Mouse (Mus musculus) neural tube, embryonic 12.5 days (tissue): ENCODE data around the gene Dennd4c. TPM values are rescaled to one million over a fixed set of nuclear protein-coding genes. Genes with fewer than 3 reads are reported as not detected.
A peak's percentile ranks its signal among the peaks of the same experiment; 100 is the strongest.

Source experiments
- ATAC-seq: fragments of 200-750 bp; cut with Nextera tagmentation; 2 replicates; pipeline ENCODE4 v1.8.0; 2017; ENCODE audit warnings: low read depth, mild to moderate bottlenecking, moderate TSS enrichment, moderate library complexity; ENCODE audit not compliant: low FRiP score
- H3K27ac ChIP-seq: fragments of 300-500 bp; sonication (generic); 2 replicates; pipeline ENCODE4 v1.5.1; 2016
- H3K27me3 ChIP-seq: fragments of 300-500 bp; sonication (generic); replicated peaks from 2 replicates; pipeline ENCODE4 v1.6.1; 2016; ENCODE audit warnings: mild to moderate bottlenecking
- H3K36me3 ChIP-seq: fragments of 300-500 bp; sonication (generic); 2 replicates; pipeline ENCODE4 v1.6.1; 2016; ENCODE audit warnings: mild to moderate bottlenecking
- H3K4me1 ChIP-seq: fragments of 300-500 bp; sonication (generic); 2 replicates; pipeline ENCODE4 v1.6.1; 2016
- H3K4me2 ChIP-seq: fragments of 300-500 bp; sonication (generic); replicated peaks from 2 replicates; pipeline ENCODE4 v1.6.1; 2016; ENCODE audit warnings: mild to moderate bottlenecking
- H3K4me3 ChIP-seq: fragments of 300-500 bp; sonication (generic); 2 replicates; pipeline ENCODE4 v1.5.1; 2016
- H3K9ac ChIP-seq: fragments of 300-500 bp; sonication (generic); 2 replicates; pipeline ENCODE4 v1.6.1; 2016; ENCODE audit warnings: mild to moderate bottlenecking
- H3K9me3 ChIP-seq: fragments of 300-500 bp; sonication (generic); 2 replicates; pipeline ENCODE4 v1.6.1; 2016; ENCODE audit warnings: mild to moderate bottlenecking
- WGBS: fragments of 180-500 bp; shearing (Covaris S2); methylation state at CpG from one replicate; pipeline ENCODE4 v1.1.7; 2016; 5-methylcytosine and 5-hydroxymethylcytosine counted together
- polyA plus RNA-seq: library from polyadenylated mRNA; unstranded; fragments of >200 nt; fragmentation: Nextera tagmentation; extraction: Ambion mirVana; gene quantifications from 2 replicates; pipeline ENCODE4 v1.2.1, GENCODE M21; 2016

Dennd4c gene
- polyA plus RNA-seq, 1 experiment from 2014 or later, result 5.0 TPM

GRCm38 (mm10) chr4:86725175-86725574 lies 23.2 kb upstream of the Dennd4c start:
- Histone ChIP-seq H3K27ac (no peak overlapping the region), H3K9ac (no peak overlapping the region), H3K4me3 (no peak overlapping the region), H3K4me2 (no peak overlapping the region), H3K36me3 (no peaks in the 10 kb centered on the region), H3K27me3 (no peaks in the 10 kb centered on the region), H3K4me1 (no peaks in the 10 kb centered on the region), H3K9me3 (no peaks in the 10 kb centered on the region)
- 66% methylated on average over 4 of the region's 4 CpGs for WGBS
- no peak for ATAC-seq

GRCm38 (mm10) chr4:86726141-86726540 lies 22.2 kb upstream of the Dennd4c start:
- Histone ChIP-seq H3K4me1 (no peaks in the 10 kb centered on the region), H3K36me3 (no peaks in the 10 kb centered on the region), H3K9me3 (no peaks in the 10 kb centered on the region), H3K9ac (no peak overlapping the region), H3K4me2 (no peak overlapping the region), H3K27ac (no peak overlapping the region), H3K27me3 (no peaks in the 10 kb centered on the region), H3K4me3 (no peak overlapping the region)
- 94% methylated on average over 5 of the region's 5 CpGs for WGBS
- ATAC-seq, result no peak

- no peaks in the 10 kb centered on the region for H3K9me3 ChIP-seq
- no peak overlapping the region for H3K4me2 ChIP-seq
- WGBS, result 88% methylated on average over 6 of the region's 6 CpGs
- H3K4me3 ChIP-seq, result no peak overlapping the region
- no peak overlapping the region for H3K9ac ChIP-seq
- no peaks in the 10 kb centered on the region for H3K4me1 ChIP-seq
- no peaks in the 10 kb centered on the region for H3K36me3 ChIP-seq
- H3K27me3 ChIP-seq, result no peaks in the 10 kb centered on the region
- no peak overlapping the region for H3K27ac ChIP-seq
- ATAC-seq, result no peak
Measured at GRCm38 (mm10) chr4:86729829-86730228, 18.5 kb upstream of the Dennd4c start.

GRCm38 (mm10) chr4:86734088-86734841 lies 14.1 kb upstream of the Dennd4c start:
- no peaks in the 10 kb centered on the region for H3K4me1 ChIP-seq
- H3K36me3 ChIP-seq, result no peaks in the 10 kb centered on the region
- ATAC-seq, result no peak
- no peak overlapping the region for H3K9ac ChIP-seq
- H3K9me3 ChIP-seq, result no peaks in the 10 kb centered on the region
- H3K4me3 ChIP-seq, result no peak overlapping the region
- H3K27ac ChIP-seq, result no peak overlapping the region
- H3K4me2 ChIP-seq, result no peak overlapping the region
- 89% methylated on average over 19 of the region's 19 CpGs for WGBS
- no peaks in the 10 kb centered on the region for H3K27me3 ChIP-seq

GRCm38 (mm10) chr4:86739308-86739993 lies 8.9 kb upstream of the Dennd4c start:
- ATAC-seq, result no peak
- no peaks in the 10 kb centered on the region for H3K4me1 ChIP-seq
- no peak overlapping the region for H3K4me3 ChIP-seq
- H3K9ac ChIP-seq, result no peak overlapping the region
- no peak overlapping the region for H3K4me2 ChIP-seq
- WGBS, result 87% methylated on average over 5 of the region's 5 CpGs
- no peaks in the 10 kb centered on the region for H3K27me3 ChIP-seq
- no peak overlapping the region for H3K27ac ChIP-seq
- H3K36me3 ChIP-seq, result no peaks in the 10 kb centered on the region
- H3K9me3 ChIP-seq, result no peaks in the 10 kb centered on the region

GRCm38 (mm10) chr4:86749361-86749841 lies 1.0 kb downstream of the Dennd4c start:
- Histone ChIP-seq H3K9ac (peak overlapping the region; percentile 96), H3K27me3 (no peaks in the 10 kb centered on the region), H3K4me1 (peaks cover 9% of the 10 kb centered on the region; the same call in 1 of the 2 replicates), H3K4me3 (peak overlapping the region; percentile 98), H3K9me3 (no peaks in the 10 kb centered on the region), H3K27ac (no peak overlapping the region), H3K4me2 (peak overlapping the region; percentile 89), H3K36me3 (no peaks in the 10 kb centered on the region)
- ATAC-seq, result no peak
- WGBS, result under 1% methylated on average over 13 of the region's 13 CpGs

GRCm38 (mm10) chr4:86750346-86750945 lies 2.1 kb downstream of the Dennd4c start:
- no peaks in the 10 kb centered on the region for H3K9me3 ChIP-seq
- 84% methylated on average over 10 of the region's 10 CpGs for WGBS
- peaks cover 9% of the 10 kb centered on the region; the same call in 1 of the 2 replicates for H3K4me1 ChIP-seq
- no peaks in the 10 kb centered on the region for H3K36me3 ChIP-seq
- peak overlapping the region; percentile 89; the same call in 1 of the 2 replicates for H3K4me2 ChIP-seq
- no peak overlapping the region for H3K9ac ChIP-seq
- H3K27me3 ChIP-seq, result no peaks in the 10 kb centered on the region
- ATAC-seq, result no peak
- no peak overlapping the region for H3K4me3 ChIP-seq
- H3K27ac ChIP-seq, result no peak overlapping the region

- H3K9me3 ChIP-seq, result no peaks in the 10 kb centered on the region
- H3K4me3 ChIP-seq, result no peak overlapping the region
- H3K27ac ChIP-seq, result no peak overlapping the region
- ATAC-seq, result no peak
- H3K36me3 ChIP-seq, result no peaks in the 10 kb centered on the region
- H3K4me1 ChIP-seq, result no peaks in the 10 kb centered on the region
- H3K27me3 ChIP-seq, result no peaks in the 10 kb centered on the region
- no peak overlapping the region for H3K4me2 ChIP-seq
- no peak overlapping the region for H3K9ac ChIP-seq
Measured at GRCm38 (mm10) chr4:86764307-86764706, 16.0 kb downstream of the Dennd4c start.

- H3K4me2 ChIP-seq, result no peak overlapping the region
- no peak for ATAC-seq
Measured at GRCm38 (mm10) chr4:86777587-86777986, 29.2 kb downstream of the Dennd4c start.

GRCm38 (mm10) chr4:86810604-86811003 lies 62.2 kb downstream of the Dennd4c start:
- H3K4me3 ChIP-seq, result no peak overlapping the region
- H3K27ac ChIP-seq, result no peak overlapping the region
- H3K9ac ChIP-seq, result no peak overlapping the region
- WGBS, result 60% methylated on average over 2 of the region's 2 CpGs
- no peaks in the 10 kb centered on the region for H3K4me1 ChIP-seq
- H3K36me3 ChIP-seq, result peaks cover 9% of the 10 kb centered on the region; the same call in 1 of the 2 replicates
- no peak overlapping the region for H3K4me2 ChIP-seq
- no peaks in the 10 kb centered on the region for H3K27me3 ChIP-seq
- no peak for ATAC-seq
- no peaks in the 10 kb centered on the region for H3K9me3 ChIP-seq

More at GRCm38 (mm10) chr4:86777587-86777986, 29.2 kb downstream of the Dennd4c start:
- H3K9ac ChIP-seq, result no peak overlapping the region
- no peaks in the 10 kb centered on the region for H3K27me3 ChIP-seq
- no peaks in the 10 kb centered on the region for H3K4me1 ChIP-seq
- H3K36me3 ChIP-seq, result peaks cover 5% of the 10 kb centered on the region; the same call in 1 of the 2 replicates
- no peak overlapping the region for H3K4me3 ChIP-seq
- no peak overlapping the region for H3K27ac ChIP-seq
- WGBS, result 89% methylated on average over 9 of the region's 9 CpGs
- no peaks in the 10 kb centered on the region for H3K9me3 ChIP-seq

- H3K27me3 ChIP-seq, result no peaks in the 10 kb centered on the region
- ATAC-seq, result no peak
- no peak overlapping the region for H3K4me3 ChIP-seq
- 93% methylated on average over 3 of the region's 3 CpGs for WGBS
- H3K9me3 ChIP-seq, result no peaks in the 10 kb centered on the region
- H3K36me3 ChIP-seq, result no peaks in the 10 kb centered on the region; the same call in 1 of the 2 replicates
- H3K9ac ChIP-seq, result no peak overlapping the region
- H3K27ac ChIP-seq, result no peak overlapping the region
- no peak overlapping the region for H3K4me2 ChIP-seq
- no peaks in the 10 kb centered on the region for H3K4me1 ChIP-seq
Measured at GRCm38 (mm10) chr4:86814850-86815249, 66.5 kb downstream of the Dennd4c start.

GRCm38 (mm10) chr4:86823169-86823568 lies 74.8 kb downstream of the Dennd4c start:
- peaks cover 30% of the 10 kb centered on the region for H3K36me3 ChIP-seq
- H3K27me3 ChIP-seq, result no peaks in the 10 kb centered on the region
- WGBS, result 85% methylated on average over 2 of the region's 2 CpGs
- no peak overlapping the region for H3K9ac ChIP-seq
- ATAC-seq, result no peak
- no peak overlapping the region for H3K4me2 ChIP-seq
- no peak overlapping the region for H3K4me3 ChIP-seq
- H3K9me3 ChIP-seq, result no peaks in the 10 kb centered on the region
- no peak overlapping the region for H3K27ac ChIP-seq
- H3K4me1 ChIP-seq, result no peaks in the 10 kb centered on the region
